Mouse (Mus musculus): ENCODE data around the gene Tor1aip2.

GRCm38 (mm10) chr1:156112142-156112541 is 76.9 kb downstream of the Tor1aip2 start:
- TF ChIP-seq GATA1 (IDR thresholded peaks at IDR 0.05; ENCODE audit: borderline replicate concordance, low read length) (no peak), FLI1 (IDR thresholded peaks at IDR 0.05; ENCODE audit: low read length) (no peak)
